Mouse (Mus musculus): ENCODE data around the gene Dhx37. TPM values are rescaled to one million over a fixed set of nuclear protein-coding genes. Genes with fewer than 3 reads are reported as not detected.

The Dhx37 gene
- polyA plus RNA-seq, 1 experiment from 2014 or later, result 6.9 TPM

DNA sequence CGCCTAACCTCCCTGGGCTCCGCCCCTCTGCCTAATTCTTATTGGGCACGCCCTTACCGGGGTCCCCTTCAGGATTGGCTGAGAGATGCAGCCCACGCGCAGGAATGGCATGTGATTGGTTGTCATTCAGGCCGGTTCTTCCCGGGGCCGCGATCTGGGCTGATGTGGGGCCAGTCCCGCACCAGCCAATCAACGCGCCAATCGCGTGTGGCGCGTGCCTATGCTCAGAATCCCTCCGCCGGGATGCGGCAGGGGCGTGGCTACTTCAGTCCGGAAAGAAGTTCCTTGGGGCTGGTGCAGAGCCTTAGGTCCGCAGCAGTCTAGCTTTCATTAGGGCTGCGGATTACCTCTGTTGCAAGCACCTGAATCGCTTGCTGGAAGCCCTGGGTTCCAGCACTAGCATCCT is 31.8 kb upstream of the Dhx37 start:
- Histone ChIP-seq H3K36me3 (ENCODE audit: inconsistent target) (no peaks in the 10 kb centered on the region), H3K4me3 (ENCODE audit: inconsistent target) (peak overlapping the region; percentile 30), H3K79me2 (ENCODE audit: inconsistent target) (no peaks in the 10 kb centered on the region), H3K27ac (peak overlapping the region; percentile 62)
- 1% methylated on average over 25 of the region's 25 CpGs for WGBS (ENCODE audit: missing documents)

DNA sequence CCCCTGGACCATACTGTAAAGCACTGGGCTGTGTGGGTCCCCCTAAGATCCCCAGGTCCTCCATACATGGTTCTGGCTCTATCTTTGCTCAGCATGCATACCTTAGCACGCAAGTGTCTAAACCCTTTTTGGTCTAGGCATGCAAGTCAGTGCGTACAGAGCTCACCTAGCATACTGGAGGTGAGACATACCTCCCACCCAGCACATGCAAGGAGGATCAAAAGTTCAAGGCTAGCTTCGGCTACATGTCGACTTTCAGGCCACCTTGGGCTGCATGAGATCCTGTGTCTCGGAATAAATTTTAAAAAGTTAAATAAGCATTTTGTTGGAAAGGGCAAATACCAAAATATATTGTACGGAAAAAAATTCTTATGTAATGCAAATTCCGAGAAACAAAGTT is 31.3 kb upstream of the Dhx37 start:
- H3K4me3 ChIP-seq (ENCODE audit: inconsistent target), result no peak overlapping the region
- H3K27ac ChIP-seq, result peak overlapping the region; percentile 57
- WGBS (ENCODE audit: missing documents), result 42% methylated on average over 7 of the region's 7 CpGs
- no peaks in the 10 kb centered on the region for H3K36me3 ChIP-seq (ENCODE audit: inconsistent target)
- H3K79me2 ChIP-seq (ENCODE audit: inconsistent target), result no peaks in the 10 kb centered on the region

DNA sequence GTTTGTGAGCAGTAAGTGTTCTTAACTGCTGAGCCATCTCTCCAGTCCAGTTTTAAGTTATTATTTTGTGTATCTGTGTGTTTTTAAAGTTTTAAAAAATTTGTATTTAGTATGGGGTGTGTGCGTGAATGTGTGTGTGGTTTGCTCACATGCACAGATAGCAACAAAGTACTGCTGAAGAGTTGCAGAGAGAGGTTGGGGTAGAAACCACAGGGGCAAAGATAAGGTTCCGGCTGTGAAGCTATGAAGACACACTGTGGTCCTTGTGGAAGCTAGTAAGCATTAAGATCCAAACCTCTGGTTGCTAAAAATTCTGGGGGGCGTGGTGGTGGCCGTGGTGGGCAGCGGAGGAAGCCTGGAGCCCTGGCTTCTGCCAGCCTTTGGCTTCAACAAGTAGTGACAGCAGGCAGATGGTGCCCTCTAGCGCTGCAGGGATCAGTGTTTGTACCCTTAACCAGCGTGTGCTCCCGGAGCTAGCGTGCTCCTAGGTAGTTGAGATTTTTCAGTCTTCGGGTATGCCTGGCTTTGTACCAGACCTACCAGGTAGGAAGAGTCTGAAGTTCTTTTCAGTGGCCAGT is 28.0 kb upstream of the Dhx37 start:
- Histone ChIP-seq H3K36me3 (ENCODE audit: inconsistent target) (no peaks in the 10 kb centered on the region), H3K27ac (no peak overlapping the region), H3K4me3 (ENCODE audit: inconsistent target) (no peak overlapping the region), H3K79me2 (ENCODE audit: inconsistent target) (no peaks in the 10 kb centered on the region)
- 10% methylated on average over 10 of the region's 10 CpGs for WGBS (ENCODE audit: missing documents)

DNA sequence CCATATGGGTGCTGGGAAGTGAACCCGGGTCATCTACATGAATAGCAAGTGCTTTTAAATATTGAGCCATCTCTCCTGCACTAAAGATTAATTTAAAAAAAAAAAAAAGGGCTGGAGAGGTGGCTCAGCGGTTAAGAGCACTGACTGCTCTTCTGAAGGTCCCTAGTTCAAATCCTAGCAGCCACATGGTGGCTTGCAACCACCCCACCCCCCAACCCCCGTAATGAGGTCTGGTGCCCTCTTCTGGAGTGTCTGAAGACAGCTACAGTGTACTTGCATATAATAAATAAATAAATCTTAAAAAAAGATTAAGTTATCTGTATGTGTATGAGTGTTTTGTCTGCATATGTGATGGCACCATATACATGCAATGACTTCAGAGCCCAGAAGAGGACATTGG is 26.7 kb upstream of the Dhx37 start:
- H3K27ac ChIP-seq, result no peak overlapping the region
- 74% methylated on average over 3 of the region's 3 CpGs for WGBS (ENCODE audit: missing documents)
- no peak overlapping the region for H3K4me3 ChIP-seq (ENCODE audit: inconsistent target)
- no peaks in the 10 kb centered on the region for H3K79me2 ChIP-seq (ENCODE audit: inconsistent target)
- no peaks in the 10 kb centered on the region for H3K36me3 ChIP-seq (ENCODE audit: inconsistent target)

DNA sequence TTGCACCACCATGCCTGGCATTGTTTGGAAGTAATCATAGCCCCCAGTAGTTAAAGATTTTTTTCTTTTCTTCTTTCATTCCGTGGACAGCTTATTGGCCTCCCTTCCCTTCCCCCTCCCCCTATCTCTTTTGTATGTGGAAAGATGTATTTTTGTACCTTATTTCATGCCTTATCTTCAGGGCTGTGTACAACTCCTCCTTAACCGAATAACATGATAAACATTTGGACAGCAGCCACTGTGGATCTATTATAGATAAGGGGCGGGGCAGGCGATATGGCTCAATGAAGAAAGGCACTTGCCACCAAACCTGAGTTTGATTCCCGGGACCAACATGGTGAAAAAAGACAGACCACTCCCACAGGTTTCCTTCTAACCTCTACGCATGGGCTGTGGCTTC is 23.6 kb upstream of the Dhx37 start:
- H3K79me2 ChIP-seq (ENCODE audit: inconsistent target), result no peaks in the 10 kb centered on the region
- 89% methylated on average over 5 of the region's 6 CpGs for WGBS (ENCODE audit: missing documents)
- H3K4me3 ChIP-seq (ENCODE audit: inconsistent target), result no peak overlapping the region
- H3K27ac ChIP-seq, result no peak overlapping the region
- H3K36me3 ChIP-seq (ENCODE audit: inconsistent target), result no peaks in the 10 kb centered on the region

DNA sequence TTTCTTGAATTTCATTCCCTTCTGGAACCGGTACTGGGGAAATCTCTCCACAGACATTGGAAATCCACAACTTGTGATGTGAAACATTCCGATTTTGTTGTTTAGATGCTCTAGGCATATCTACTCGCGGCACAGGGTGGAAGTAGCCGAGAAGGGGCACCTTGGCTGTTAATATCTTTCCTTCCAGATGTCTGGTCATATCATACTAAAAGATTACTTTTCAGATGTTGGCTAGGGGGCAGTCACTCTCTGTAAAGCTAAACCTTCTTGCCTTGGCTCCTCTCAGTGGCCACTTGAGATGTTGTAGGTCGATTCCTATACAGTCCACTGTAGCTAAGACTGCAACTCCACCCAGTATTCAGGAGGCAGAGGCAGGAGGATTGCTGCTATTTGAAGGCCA is 22.2 kb upstream of the Dhx37 start:
- H3K79me2 ChIP-seq (ENCODE audit: inconsistent target), result no peaks in the 10 kb centered on the region
- no peaks in the 10 kb centered on the region for H3K36me3 ChIP-seq (ENCODE audit: inconsistent target)
- no peak overlapping the region for H3K27ac ChIP-seq
- 91% methylated on average over 6 of the region's 6 CpGs for WGBS (ENCODE audit: missing documents)
- no peak overlapping the region for H3K4me3 ChIP-seq (ENCODE audit: inconsistent target)

DNA sequence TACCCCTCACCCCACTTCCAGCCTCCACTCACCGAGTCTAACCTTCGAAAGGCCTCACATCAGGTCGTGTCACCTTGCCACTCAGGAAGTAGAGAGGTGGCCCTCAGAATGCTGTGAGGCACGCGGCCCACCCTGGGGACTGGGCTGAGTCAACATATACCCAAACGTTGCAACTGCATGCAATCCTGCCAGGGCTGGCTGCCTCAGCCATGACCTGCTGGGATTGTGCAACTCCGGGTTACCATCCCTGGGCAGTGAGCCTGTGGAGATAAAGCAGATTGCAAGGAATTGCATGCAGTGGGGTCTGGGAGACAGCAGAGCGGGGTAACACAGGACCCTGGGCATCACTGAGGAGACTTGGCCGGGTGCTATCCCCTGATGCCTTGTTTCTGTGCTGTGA is 18.7 kb upstream of the Dhx37 start:
- Histone ChIP-seq H3K36me3 (ENCODE audit: inconsistent target) (no peaks in the 10 kb centered on the region), H3K4me3 (ENCODE audit: inconsistent target) (no peak overlapping the region), H3K27ac (no peak overlapping the region), H3K79me2 (ENCODE audit: inconsistent target) (peaks cover 20% of the 10 kb centered on the region; the same call in 1 of the 2 replicates)
- WGBS (ENCODE audit: missing documents), result 76% methylated on average over 9 of the region's 9 CpGs

DNA sequence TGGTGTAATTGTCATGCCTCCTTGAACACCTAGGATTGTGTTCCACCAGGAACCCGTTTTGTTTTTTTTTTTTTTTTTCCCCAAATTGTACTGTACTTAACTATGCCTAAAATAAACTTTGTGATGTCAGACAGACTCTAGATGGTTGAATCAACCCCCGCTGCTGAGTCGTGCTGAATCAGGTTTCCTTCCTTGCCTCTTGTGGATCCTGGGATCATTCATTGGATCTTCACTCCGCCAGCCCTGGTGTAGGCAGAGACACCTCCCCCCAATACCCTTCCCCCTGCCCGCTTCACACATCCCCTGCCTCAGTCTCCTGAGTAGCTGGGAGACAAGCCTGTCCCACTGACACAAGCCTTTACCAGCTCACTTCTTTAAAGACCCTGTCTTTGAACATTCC is 15.4 kb upstream of the Dhx37 start:
- Histone ChIP-seq H3K27ac (no peak overlapping the region), H3K4me3 (ENCODE audit: inconsistent target) (no peak overlapping the region), H3K79me2 (ENCODE audit: inconsistent target) (peaks cover 42% of the 10 kb centered on the region; the same call in 1 of the 2 replicates), H3K36me3 (ENCODE audit: inconsistent target) (no peaks in the 10 kb centered on the region)
- 83% methylated on average over 5 of the region's 5 CpGs for WGBS (ENCODE audit: missing documents)

DNA sequence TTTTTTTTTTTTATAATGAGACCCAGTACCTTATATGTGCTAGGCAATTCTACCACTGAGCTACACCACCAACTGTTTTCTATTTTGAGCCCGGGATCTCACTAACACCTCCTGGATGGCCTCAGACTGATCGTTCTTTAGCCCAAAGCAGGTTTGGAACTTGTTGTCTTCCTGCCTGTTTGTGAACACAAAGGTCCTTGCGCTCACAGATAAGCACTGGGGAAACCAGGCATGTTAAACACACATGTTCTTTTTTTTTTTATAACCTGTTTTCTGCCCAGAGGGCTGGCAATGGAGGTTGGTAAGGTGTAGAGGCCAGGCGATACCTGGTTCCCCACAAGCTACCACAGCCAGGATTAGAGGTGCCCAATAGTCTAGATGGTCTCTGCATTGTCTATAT is 14.7 kb upstream of the Dhx37 start:
- H3K27ac ChIP-seq, result no peak overlapping the region
- no peaks in the 10 kb centered on the region for H3K36me3 ChIP-seq (ENCODE audit: inconsistent target)
- WGBS (ENCODE audit: missing documents), result 94% methylated on average over 4 of the region's 4 CpGs
- H3K79me2 ChIP-seq (ENCODE audit: inconsistent target), result peaks cover 42% of the 10 kb centered on the region; the same call in 1 of the 2 replicates
- no peak overlapping the region for H3K4me3 ChIP-seq (ENCODE audit: inconsistent target)

DNA sequence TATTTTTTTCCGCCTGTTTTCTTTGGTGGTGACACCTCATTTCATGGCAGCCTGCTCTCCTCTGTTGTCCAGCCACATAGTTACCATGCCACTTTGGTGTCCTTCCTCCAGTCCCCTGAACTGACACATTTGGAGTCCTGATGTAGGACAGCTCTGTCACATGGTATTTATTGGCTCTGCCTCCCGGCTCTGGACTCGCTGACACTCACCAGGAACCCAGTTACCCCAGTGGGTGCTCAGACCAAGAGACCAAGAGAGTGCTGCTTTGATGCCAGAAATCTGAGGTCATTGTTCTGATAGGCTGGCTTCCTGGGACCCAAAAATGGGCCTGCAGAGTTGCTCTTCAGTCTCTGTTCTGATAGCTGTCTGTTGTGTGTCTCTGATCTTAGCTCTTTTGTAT is 14.1 kb upstream of the Dhx37 start:
- H3K36me3 ChIP-seq (ENCODE audit: inconsistent target), result no peaks in the 10 kb centered on the region
- peaks cover 42% of the 10 kb centered on the region; the same call in 1 of the 2 replicates for H3K79me2 ChIP-seq (ENCODE audit: inconsistent target)
- WGBS (ENCODE audit: missing documents), result 95% methylated on average over 3 of the region's 3 CpGs
- no peak overlapping the region for H3K4me3 ChIP-seq (ENCODE audit: inconsistent target)
- H3K27ac ChIP-seq, result no peak overlapping the region

DNA sequence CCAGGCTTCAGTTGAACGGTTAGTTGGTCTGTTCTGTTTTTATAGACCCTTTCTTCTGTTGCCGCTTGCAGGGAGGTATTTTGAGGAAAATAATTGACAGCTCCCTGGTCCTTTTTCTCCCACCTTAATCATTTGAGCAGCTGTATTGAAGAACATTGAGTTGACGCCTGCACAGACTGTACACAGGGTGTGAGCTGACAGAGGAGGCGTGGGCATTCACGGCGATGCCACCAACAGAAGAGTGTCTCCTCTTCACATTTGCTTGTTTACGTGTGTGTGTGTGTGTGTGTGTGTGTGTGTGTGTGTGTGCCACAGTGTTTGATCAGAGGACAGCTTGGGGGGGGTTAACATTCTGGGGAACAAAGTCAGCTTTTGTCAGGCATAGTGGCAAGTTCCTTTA is 12.4 kb upstream of the Dhx37 start:
- no peaks in the 10 kb centered on the region for H3K36me3 ChIP-seq (ENCODE audit: inconsistent target)
- H3K79me2 ChIP-seq (ENCODE audit: inconsistent target), result peaks cover 48% of the 10 kb centered on the region; the same call in 1 of the 2 replicates
- 94% methylated on average over 6 of the region's 7 CpGs for WGBS (ENCODE audit: missing documents)
- H3K27ac ChIP-seq, result no peak overlapping the region
- H3K4me3 ChIP-seq (ENCODE audit: inconsistent target), result no peak overlapping the region

DNA sequence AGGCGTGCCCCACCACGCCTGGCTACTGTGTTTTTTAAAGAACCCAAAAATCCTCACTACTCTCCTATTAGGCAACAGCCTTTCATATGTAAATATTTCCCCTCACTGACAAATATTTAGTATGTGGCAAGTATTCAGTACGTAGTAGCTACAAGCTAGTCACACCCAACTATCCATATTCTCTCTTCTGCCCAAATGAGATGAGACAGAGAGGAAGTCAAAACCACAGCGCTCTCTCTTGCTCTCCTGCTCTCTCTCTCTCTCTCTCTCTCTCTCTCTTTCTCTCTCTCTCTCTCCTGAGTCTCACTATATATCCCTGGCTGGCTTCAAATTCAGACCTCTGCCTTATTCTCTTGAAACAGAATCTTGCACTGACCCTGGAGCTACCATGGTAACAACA is 10.6 kb upstream of the Dhx37 start:
- WGBS (ENCODE audit: missing documents), result 16% methylated on average over 4 of the region's 4 CpGs
- H3K36me3 ChIP-seq (ENCODE audit: inconsistent target), result no peaks in the 10 kb centered on the region
- H3K79me2 ChIP-seq (ENCODE audit: inconsistent target), result peaks cover 46% of the 10 kb centered on the region; the same call in 1 of the 2 replicates
- H3K27ac ChIP-seq, result no peak overlapping the region
- no peak overlapping the region for H3K4me3 ChIP-seq (ENCODE audit: inconsistent target)

DNA sequence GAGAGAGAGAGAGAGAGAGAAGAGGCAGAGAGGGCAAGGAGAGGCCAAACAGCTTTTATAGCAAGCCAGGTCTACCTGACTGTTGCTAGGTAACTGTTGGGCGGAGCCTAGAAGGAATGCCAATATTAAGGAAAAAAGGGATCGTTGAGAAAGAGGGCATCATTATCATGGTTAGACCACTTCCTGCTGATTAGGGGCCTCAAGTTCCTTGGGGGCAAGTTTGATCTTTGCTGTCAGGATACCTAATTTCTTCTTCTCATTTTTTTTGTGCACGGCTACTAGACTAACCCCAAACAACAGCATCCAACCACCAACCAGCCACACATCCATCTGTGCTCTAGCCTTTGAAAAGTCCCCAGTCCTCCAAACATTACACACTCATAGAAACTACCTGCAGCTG is 10.0 kb upstream of the Dhx37 start:
- Histone ChIP-seq H3K79me2 (ENCODE audit: inconsistent target) (peaks cover 41% of the 10 kb centered on the region; the same call in 1 of the 2 replicates), H3K4me3 (ENCODE audit: inconsistent target) (no peak overlapping the region), H3K27ac (no peak overlapping the region), H3K36me3 (ENCODE audit: inconsistent target) (no peaks in the 10 kb centered on the region)
- WGBS (ENCODE audit: missing documents), result 52% methylated on average over 3 of the region's 3 CpGs

DNA sequence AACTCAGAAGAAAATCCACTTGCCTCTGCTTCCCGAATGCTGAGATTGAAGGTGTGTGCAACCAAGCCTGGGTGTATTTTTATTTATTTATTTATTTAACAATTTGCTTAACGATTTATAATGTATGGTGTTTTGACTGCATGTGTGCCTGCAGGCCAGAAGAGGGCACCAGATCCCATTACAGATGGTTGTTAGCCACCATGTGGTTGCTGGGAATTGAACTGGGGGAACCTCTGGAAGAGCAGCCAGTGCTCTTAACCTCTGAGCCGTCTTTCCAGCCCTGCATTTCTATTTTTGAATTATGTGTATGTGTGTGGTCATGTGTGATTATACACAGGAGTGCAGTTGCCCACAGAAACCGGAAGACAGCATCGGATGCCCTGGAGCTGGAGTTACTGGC is 9.4 kb upstream of the Dhx37 start:
- WGBS (ENCODE audit: missing documents), result 85% methylated on average over 5 of the region's 5 CpGs
- no peaks in the 10 kb centered on the region for H3K36me3 ChIP-seq (ENCODE audit: inconsistent target)
- H3K27ac ChIP-seq, result no peak overlapping the region
- H3K79me2 ChIP-seq (ENCODE audit: inconsistent target), result peaks cover 36% of the 10 kb centered on the region; the same call in 1 of the 2 replicates
- no peak overlapping the region for H3K4me3 ChIP-seq (ENCODE audit: inconsistent target)

DNA sequence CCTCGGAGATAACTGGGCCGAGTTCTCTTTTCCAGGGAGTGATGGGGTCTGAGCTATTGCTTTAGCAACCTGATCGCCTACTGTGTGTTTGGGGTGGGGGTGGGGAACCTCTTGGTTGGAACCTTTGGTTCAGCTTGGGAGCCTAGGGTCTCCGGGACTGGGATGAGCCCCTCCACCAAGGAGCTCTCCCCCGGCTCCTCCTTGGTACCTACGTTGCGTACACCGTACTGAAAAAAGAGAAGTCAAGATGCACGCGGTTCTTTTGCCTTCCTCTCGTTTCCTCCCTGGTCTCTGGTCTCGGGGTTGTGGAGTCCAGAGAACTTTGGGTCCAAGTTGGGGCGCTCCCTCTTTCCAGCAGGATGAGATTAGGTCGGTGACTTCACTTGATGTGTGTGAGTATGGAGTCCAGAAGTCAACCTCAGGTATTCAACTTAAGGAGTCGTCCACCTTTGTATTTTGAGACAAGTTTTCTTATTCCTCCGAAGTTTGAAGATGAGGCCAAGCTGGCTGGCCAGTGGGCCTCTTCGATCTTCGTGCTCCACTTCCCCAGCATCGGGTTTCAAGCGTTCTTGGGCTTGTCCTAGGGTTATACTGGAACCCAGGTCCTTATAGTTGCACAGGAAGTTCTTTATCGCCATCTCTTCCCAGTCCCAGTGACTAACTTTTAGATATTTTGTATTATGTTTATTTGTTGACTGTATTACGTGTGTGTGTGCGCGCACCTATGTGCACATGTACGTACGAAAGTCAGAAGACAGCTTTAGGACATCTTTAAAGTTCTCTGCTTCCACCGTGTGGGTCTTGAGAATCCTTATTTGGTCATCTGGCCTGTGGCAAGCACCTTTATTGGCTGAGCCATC is 8.4 kb upstream of the Dhx37 start:
- peaks cover 26% of the 10 kb centered on the region; the same call in 1 of the 2 replicates for H3K79me2 ChIP-seq (ENCODE audit: inconsistent target)
- no peaks in the 10 kb centered on the region for H3K36me3 ChIP-seq (ENCODE audit: inconsistent target)
- 31% methylated on average over 27 of the region's 27 CpGs for WGBS (ENCODE audit: missing documents)
- H3K4me3 ChIP-seq (ENCODE audit: inconsistent target), result peak overlapping the region; percentile 34
- H3K27ac ChIP-seq, result no peak overlapping the region

All from macrophage (primary cell).